Mouse (Mus musculus) urinary bladder, adult 2 months (tissue): ENCODE results near the gene Pten. TPM values are rescaled to one million over a fixed set of nuclear protein-coding genes. Genes with fewer than 3 reads are reported as not detected.

Experiments
- polyA plus RNA-seq: library from polyadenylated mRNA; depleted of rRNA; stranded (reverse); fragments of >200 nt; gene quantifications from 2 replicates; pipeline ENCODE4 v1.2.3, GENCODE M21; 2012; rRNA removed

Gene Pten
- polyA plus RNA-seq, 1 experiment = 22.0 TPM

Other genes with a start within 250 kb of the Pten start
- 5.7 and 6.4 TPM in 2 replicates for gene Papss2, start 161.7 kb upstream of the Pten start, polyA plus RNA-seq
- 39.9 and 43.1 TPM in 2 replicates for gene Atad1, start 17.7 kb upstream of the Pten start, polyA plus RNA-seq